Mouse (Mus musculus): ENCODE measurements around the gene Mgea5.

GRCm38 (mm10) chr19:45760810-45761209 is 22.8 kb downstream of the Mgea5 start:
- TF ChIP-seq GATA1 (IDR thresholded peaks at IDR 0.05; ENCODE audit: low read length) (no peak), TAL1 (IDR thresholded peaks at IDR 0.05; ENCODE audit: low read length) (no peak)
